Mouse (Mus musculus): ENCODE measurements around the gene Tgfbr1. TPM values are rescaled to one million over a fixed set of nuclear protein-coding genes. Genes with fewer than 3 reads are reported as not detected.

Gene Tgfbr1
- polyA plus RNA-seq, 1 experiment from 2014 or later: 36.8 TPM

- no peaks in the 10 kb centered on the region for H3K27me3 ChIP-seq (ENCODE audit: control insufficient read depth, insufficient read depth, low read length)
- no peaks in the 10 kb centered on the region for H3K9me3 ChIP-seq (replicated peaks; ENCODE audit: control insufficient read depth, low read length)
- no peak overlapping the region for H3K27ac ChIP-seq (ENCODE audit: low read depth, low read length)
- 82% methylated on average over 6 of the region's 6 CpGs for WGBS (ENCODE audit: insufficient replicate concordance)
- H3K4me3 ChIP-seq (ENCODE audit: low read depth, low read length): no peak overlapping the region
- no peak overlapping the region for H3K4me2 ChIP-seq
- H3K4me1 ChIP-seq (ENCODE audit: control insufficient read depth, insufficient read depth, low read length): no peaks in the 10 kb centered on the region
- H3K36me3 ChIP-seq (ENCODE audit: control insufficient read depth, insufficient read depth, low read length): no peaks in the 10 kb centered on the region
- no peak overlapping the region for H3K9ac ChIP-seq (ENCODE audit: low read depth, low read length)
- ATAC-seq (replicated peaks; ENCODE audit: insufficient number of reproducible peaks, low FRiP score, low TSS enrichment): no peak
Measured at GRCm38 (mm10) chr4:47332812-47333343, 20.1 kb upstream of the Tgfbr1 start.

- WGBS (ENCODE audit: insufficient replicate concordance): 94% methylated on average over 3 of the region's 3 CpGs
Measured at GRCm38 (mm10) chr4:47333541-47333940, 19.5 kb upstream of the Tgfbr1 start.

GRCm38 (mm10) chr4:47336941-47337600, 16.0 kb upstream of the Tgfbr1 start:
- no peak overlapping the region for H3K9ac ChIP-seq (ENCODE audit: low read depth, low read length)
- 69% methylated on average over 3 of the region's 3 CpGs for WGBS (ENCODE audit: insufficient replicate concordance)
- no peaks in the 10 kb centered on the region for H3K9me3 ChIP-seq (replicated peaks; ENCODE audit: control insufficient read depth, low read length)
- H3K4me3 ChIP-seq (ENCODE audit: low read depth, low read length): no peak overlapping the region
- H3K36me3 ChIP-seq (ENCODE audit: control insufficient read depth, insufficient read depth, low read length): no peaks in the 10 kb centered on the region
- H3K27me3 ChIP-seq (ENCODE audit: control insufficient read depth, insufficient read depth, low read length): no peaks in the 10 kb centered on the region
- ATAC-seq (replicated peaks; ENCODE audit: insufficient number of reproducible peaks, low FRiP score, low TSS enrichment): no peak
- peaks cover 8% of the 10 kb centered on the region; the same call in 1 of the 2 replicates for H3K4me1 ChIP-seq (ENCODE audit: control insufficient read depth, insufficient read depth, low read length)
- H3K4me2 ChIP-seq: no peak overlapping the region
- no peak overlapping the region for H3K27ac ChIP-seq (ENCODE audit: low read depth, low read length)

More at GRCm38 (mm10) chr4:47333541-47333940, 19.5 kb upstream of the Tgfbr1 start:
- H3K4me3 ChIP-seq (ENCODE audit: low read depth, low read length): no peak overlapping the region
- no peak for ATAC-seq (replicated peaks; ENCODE audit: insufficient number of reproducible peaks, low FRiP score, low TSS enrichment)
- no peaks in the 10 kb centered on the region for H3K9me3 ChIP-seq (replicated peaks; ENCODE audit: control insufficient read depth, low read length)
- no peak overlapping the region for H3K9ac ChIP-seq (ENCODE audit: low read depth, low read length)
- no peak overlapping the region for H3K4me2 ChIP-seq
- no peaks in the 10 kb centered on the region for H3K27me3 ChIP-seq (ENCODE audit: control insufficient read depth, insufficient read depth, low read length)
- no peaks in the 10 kb centered on the region for H3K4me1 ChIP-seq (ENCODE audit: control insufficient read depth, insufficient read depth, low read length)
- H3K27ac ChIP-seq (ENCODE audit: low read depth, low read length): no peak overlapping the region
- H3K36me3 ChIP-seq (ENCODE audit: control insufficient read depth, insufficient read depth, low read length): no peaks in the 10 kb centered on the region

GRCm38 (mm10) chr4:47342632-47343031, 10.4 kb upstream of the Tgfbr1 start:
- no peaks in the 10 kb centered on the region for H3K27me3 ChIP-seq (ENCODE audit: control insufficient read depth, insufficient read depth, low read length)
- no peak overlapping the region for H3K9ac ChIP-seq (ENCODE audit: low read depth, low read length)
- no peaks in the 10 kb centered on the region for H3K36me3 ChIP-seq (ENCODE audit: control insufficient read depth, insufficient read depth, low read length)
- peaks cover 8% of the 10 kb centered on the region; the same call in 1 of the 2 replicates for H3K4me1 ChIP-seq (ENCODE audit: control insufficient read depth, insufficient read depth, low read length)
- WGBS (ENCODE audit: insufficient replicate concordance): 48% methylated on average over 8 of the region's 8 CpGs
- no peak overlapping the region for H3K4me2 ChIP-seq
- no peak overlapping the region for H3K27ac ChIP-seq (ENCODE audit: low read depth, low read length)
- no peak overlapping the region for H3K4me3 ChIP-seq (ENCODE audit: low read depth, low read length)
- H3K9me3 ChIP-seq (replicated peaks; ENCODE audit: control insufficient read depth, low read length): no peaks in the 10 kb centered on the region
- no peak for ATAC-seq (replicated peaks; ENCODE audit: insufficient number of reproducible peaks, low FRiP score, low TSS enrichment)

GRCm38 (mm10) chr4:47347022-47347421, 6.0 kb upstream of the Tgfbr1 start:
- ATAC-seq (replicated peaks; ENCODE audit: insufficient number of reproducible peaks, low FRiP score, low TSS enrichment): no peak
- H3K9ac ChIP-seq (ENCODE audit: low read depth, low read length): no peak overlapping the region
- H3K4me1 ChIP-seq (ENCODE audit: control insufficient read depth, insufficient read depth, low read length): no peaks in the 10 kb centered on the region
- H3K4me2 ChIP-seq: no peak overlapping the region
- no peak overlapping the region for H3K4me3 ChIP-seq (ENCODE audit: low read depth, low read length)
- H3K9me3 ChIP-seq (replicated peaks; ENCODE audit: control insufficient read depth, low read length): no peaks in the 10 kb centered on the region
- H3K36me3 ChIP-seq (ENCODE audit: control insufficient read depth, insufficient read depth, low read length): no peaks in the 10 kb centered on the region
- no peaks in the 10 kb centered on the region for H3K27me3 ChIP-seq (ENCODE audit: control insufficient read depth, insufficient read depth, low read length)
- WGBS (ENCODE audit: insufficient replicate concordance): 82% methylated on average over 4 of the region's 4 CpGs
- no peak overlapping the region for H3K27ac ChIP-seq (ENCODE audit: low read depth, low read length)

GRCm38 (mm10) chr4:47349759-47350158, 3.3 kb upstream of the Tgfbr1 start:
- Histone ChIP-seq H3K4me2 (no peak overlapping the region), H3K4me1 (ENCODE audit: control insufficient read depth, insufficient read depth, low read length) (0 out of 2 replicates have a peak, but pooled peaks cover 3% of the 10 kb centered on the region)
- WGBS (ENCODE audit: insufficient replicate concordance): 46% methylated on average over 6 of the region's 6 CpGs

GRCm38 (mm10) chr4:47351386-47352049, 1.5 kb upstream of the Tgfbr1 start:
- no peak overlapping the region for H3K27ac ChIP-seq (ENCODE audit: low read depth, low read length)
- H3K9ac ChIP-seq (ENCODE audit: low read depth, low read length): peak overlapping the region; percentile 84; the same call in 1 of the 2 replicates
- no peaks in the 10 kb centered on the region for H3K9me3 ChIP-seq (replicated peaks; ENCODE audit: control insufficient read depth, low read length)
- peak overlapping the region; percentile 87 for H3K4me2 ChIP-seq
- ATAC-seq (replicated peaks; ENCODE audit: insufficient number of reproducible peaks, low FRiP score, low TSS enrichment): no peak
- no peaks in the 10 kb centered on the region for H3K36me3 ChIP-seq (ENCODE audit: control insufficient read depth, insufficient read depth, low read length)
- 0 out of 2 replicates have a peak, but pooled peaks cover 6% of the 10 kb centered on the region for H3K4me1 ChIP-seq (ENCODE audit: control insufficient read depth, insufficient read depth, low read length)
- H3K27me3 ChIP-seq (ENCODE audit: control insufficient read depth, insufficient read depth, low read length): no peaks in the 10 kb centered on the region
- 23% methylated on average over 9 of the region's 9 CpGs for WGBS (ENCODE audit: insufficient replicate concordance)
- peak overlapping the region; percentile 77 for H3K4me3 ChIP-seq (ENCODE audit: low read depth, low read length)

More at GRCm38 (mm10) chr4:47349759-47350158, 3.3 kb upstream of the Tgfbr1 start:
- Histone ChIP-seq H3K27me3 (ENCODE audit: control insufficient read depth, insufficient read depth, low read length) (no peaks in the 10 kb centered on the region), H3K27ac (ENCODE audit: low read depth, low read length) (no peak overlapping the region), H3K9me3 (replicated peaks; ENCODE audit: control insufficient read depth, low read length) (no peaks in the 10 kb centered on the region), H3K9ac (ENCODE audit: low read depth, low read length) (no peak overlapping the region), H3K4me3 (ENCODE audit: low read depth, low read length) (no peak overlapping the region), H3K36me3 (ENCODE audit: control insufficient read depth, insufficient read depth, low read length) (no peaks in the 10 kb centered on the region)
- ATAC-seq (replicated peaks; ENCODE audit: insufficient number of reproducible peaks, low FRiP score, low TSS enrichment): no peak

GRCm38 (mm10) chr4:47352061-47352661, 861 bp upstream of the Tgfbr1 start:
- H3K27ac ChIP-seq (ENCODE audit: low read depth, low read length): peak overlapping the region; percentile 22; the same call in 1 of the 2 replicates
- H3K4me2 ChIP-seq: peak overlapping the region; percentile 87
- H3K27me3 ChIP-seq (ENCODE audit: control insufficient read depth, insufficient read depth, low read length): no peaks in the 10 kb centered on the region
- no peaks in the 10 kb centered on the region for H3K9me3 ChIP-seq (replicated peaks; ENCODE audit: control insufficient read depth, low read length)
- peak overlapping the region; percentile 77 for H3K4me3 ChIP-seq (ENCODE audit: low read depth, low read length)
- WGBS (ENCODE audit: insufficient replicate concordance): 1% methylated on average over 32 of the region's 32 CpGs
- H3K9ac ChIP-seq (ENCODE audit: low read depth, low read length): peak overlapping the region; percentile 84
- no peaks in the 10 kb centered on the region for H3K36me3 ChIP-seq (ENCODE audit: control insufficient read depth, insufficient read depth, low read length)
- H3K4me1 ChIP-seq (ENCODE audit: control insufficient read depth, insufficient read depth, low read length): 0 out of 2 replicates have a peak, but pooled peaks cover 8% of the 10 kb centered on the region
- ATAC-seq (replicated peaks; ENCODE audit: insufficient number of reproducible peaks, low FRiP score, low TSS enrichment): no peak
